Mouse (Mus musculus): ENCODE measurements around the gene Arglu1. TPM values are rescaled to one million over a fixed set of nuclear protein-coding genes. Genes with fewer than 3 reads are reported as not detected.
A peak's percentile ranks its signal among the peaks of the same experiment; 100 is the strongest.

Arglu1 gene
- total RNA-seq (2014; rRNA removed) = 55.6 and 71.9 TPM in 2 replicates
- 158 and 175 TPM in 2 replicates for polyA plus RNA-seq (2015; fragmentation: Nextera tagmentation; extraction: Ambion mirVana)

DNA sequence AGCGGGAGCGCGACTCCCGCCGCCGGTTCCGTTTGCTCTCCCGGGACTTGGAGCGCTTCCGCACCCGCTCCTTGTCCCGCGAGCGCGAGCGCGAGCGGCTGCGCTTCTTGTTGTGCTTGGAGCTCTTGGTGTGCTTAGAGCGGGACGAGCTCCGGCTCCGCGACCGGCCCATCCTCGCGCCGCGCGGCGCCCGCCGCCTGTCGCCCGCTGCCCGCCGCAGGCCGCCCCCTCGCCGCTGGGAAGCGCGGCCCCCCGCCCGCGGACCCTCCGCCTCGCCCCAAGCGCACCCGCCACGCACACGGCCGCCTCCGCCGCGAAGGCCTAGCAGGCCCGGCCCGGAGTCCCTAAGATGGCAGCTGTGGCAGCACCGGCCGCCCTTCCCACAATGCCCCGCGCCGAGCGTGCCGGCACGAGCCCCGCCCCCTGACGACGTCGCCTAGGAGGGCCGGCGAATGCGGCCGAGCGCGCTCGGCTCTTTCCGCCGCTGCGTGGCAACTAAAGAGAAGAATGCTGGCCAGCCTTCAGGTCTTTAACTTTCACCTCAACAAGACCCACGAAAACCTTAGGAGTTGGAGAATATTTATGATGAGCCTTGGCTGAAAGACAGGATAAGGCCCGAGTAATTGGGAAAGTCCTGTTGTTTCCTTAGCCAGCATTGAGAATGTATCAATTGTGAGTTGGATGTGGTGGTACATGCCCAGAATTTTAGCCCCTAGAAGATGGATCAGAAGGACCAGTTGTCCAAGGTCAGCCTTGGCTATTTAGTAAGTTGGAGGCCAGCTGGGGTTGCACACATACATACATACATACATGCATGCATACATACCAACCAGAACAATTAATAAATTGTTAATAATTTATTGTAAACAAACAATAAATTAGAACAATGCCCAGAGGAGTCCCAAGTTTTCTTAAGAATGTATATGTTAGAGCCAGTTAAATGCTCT is at the start of gene Arglu1:
Arglu1 (minus strand) TSS at position 376 of the 947 bp plus-strand sequence.
- H3K27ac ChIP-seq = peak within 1 kb of the TSS; percentile 98
- H3K4me3 ChIP-seq (ENCODE audit: low read length) = peak within 1 kb of the TSS; percentile 94
- ATAC-seq = peak; percentile 98
- H3K4me2 ChIP-seq (ENCODE audit: low read depth, low read length) = peak within 1 kb of the TSS; percentile 92
- 2% methylated on average over 62 of the region's 81 CpGs for WGBS
- H3K36me3 ChIP-seq (ENCODE audit: insufficient read depth, low read length) = no peaks in the 10 kb centered on the region
- H3K27me3 ChIP-seq (ENCODE audit: insufficient read depth, low read length) = no peaks in the 10 kb centered on the region
- no peaks in the 10 kb centered on the region for H3K9me3 ChIP-seq (ENCODE audit: low read length)
- DNase-seq (ENCODE audit: low spot score) = peak; percentile 98
- no peak for TF ChIP-seq CTCF (IDR thresholded peaks at IDR 0.05; ENCODE audit: low read depth)
- H3K9ac ChIP-seq (replicated peaks; ENCODE audit: low read length) = peak within 1 kb of the TSS; percentile 100
- peaks cover 19% of the 10 kb centered on the region for H3K4me1 ChIP-seq (ENCODE audit: insufficient read depth, low read length)

DNA sequence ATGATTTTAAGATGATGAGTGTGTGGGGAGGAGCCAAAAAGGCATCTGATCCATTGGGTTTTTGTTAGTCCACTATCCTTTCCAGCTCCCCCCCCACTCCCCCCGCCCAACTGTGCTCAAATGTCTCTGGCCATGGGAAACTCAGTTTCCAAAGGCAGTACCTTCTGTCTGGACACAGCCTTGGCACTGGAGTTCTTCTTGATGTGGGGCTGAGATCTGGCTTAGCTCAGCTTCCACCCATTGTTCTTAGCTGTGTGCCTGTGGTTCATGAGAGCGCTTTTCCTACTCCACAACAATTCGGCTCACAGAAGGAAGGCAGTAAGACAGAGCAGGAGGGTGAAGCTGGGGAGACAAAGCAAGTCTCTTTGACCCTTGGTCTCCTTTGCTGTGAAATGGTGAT is 47.0 kb upstream of the Arglu1 start:
- no peaks in the 10 kb centered on the region for H3K9me3 ChIP-seq (ENCODE audit: low read length)
- no peak for DNase-seq (ENCODE audit: low spot score)
- H3K27me3 ChIP-seq (ENCODE audit: insufficient read depth, low read length) = no peaks in the 10 kb centered on the region
- H3K4me2 ChIP-seq (ENCODE audit: low read depth, low read length) = no peak overlapping the region
- no peak overlapping the region for H3K4me3 ChIP-seq (ENCODE audit: low read length)
- H3K4me1 ChIP-seq (ENCODE audit: insufficient read depth, low read length) = no peaks in the 10 kb centered on the region
- no peak overlapping the region for H3K9ac ChIP-seq (replicated peaks; ENCODE audit: low read length)
- no peak overlapping the region for H3K27ac ChIP-seq
- no peak for TF ChIP-seq CTCF (IDR thresholded peaks at IDR 0.05; ENCODE audit: low read depth)
- no peaks in the 10 kb centered on the region for H3K36me3 ChIP-seq (ENCODE audit: insufficient read depth, low read length)
- no peak for ATAC-seq
- WGBS = 64% methylated on average over 3 of the region's 3 CpGs

DNA sequence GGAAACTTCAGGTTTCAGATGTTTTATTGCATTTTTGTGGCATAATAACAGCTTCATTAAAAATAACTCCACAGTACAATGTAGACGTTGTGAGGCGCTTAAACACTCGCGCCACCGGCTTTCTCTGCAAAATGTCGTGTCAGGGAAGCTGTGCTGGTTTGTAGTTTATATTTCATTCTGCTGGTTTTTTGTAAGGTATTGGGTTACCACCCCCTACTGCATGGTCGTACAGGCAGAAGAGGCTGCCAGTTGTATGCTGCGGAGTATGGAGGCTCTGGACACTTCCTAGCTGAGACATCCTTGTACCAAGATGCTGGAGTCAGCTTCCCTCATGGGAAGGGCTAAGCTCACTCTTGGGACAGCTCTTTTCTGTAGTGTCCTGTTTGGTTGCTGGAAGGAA is 46.5 kb upstream of the Arglu1 start:
- H3K36me3 ChIP-seq (ENCODE audit: insufficient read depth, low read length) = no peaks in the 10 kb centered on the region
- H3K4me3 ChIP-seq (ENCODE audit: low read length) = no peak overlapping the region
- 82% methylated on average over 8 of the region's 8 CpGs for WGBS
- no peak for ATAC-seq
- no peak overlapping the region for H3K4me2 ChIP-seq (ENCODE audit: low read depth, low read length)
- H3K27me3 ChIP-seq (ENCODE audit: insufficient read depth, low read length) = no peaks in the 10 kb centered on the region
- H3K27ac ChIP-seq = no peak overlapping the region
- TF ChIP-seq CTCF (IDR thresholded peaks at IDR 0.05; ENCODE audit: low read depth) = no peak
- no peaks in the 10 kb centered on the region for H3K9me3 ChIP-seq (ENCODE audit: low read length)
- no peak for DNase-seq (ENCODE audit: low spot score)
- no peaks in the 10 kb centered on the region for H3K4me1 ChIP-seq (ENCODE audit: insufficient read depth, low read length)
- H3K9ac ChIP-seq (replicated peaks; ENCODE audit: low read length) = no peak overlapping the region

DNA sequence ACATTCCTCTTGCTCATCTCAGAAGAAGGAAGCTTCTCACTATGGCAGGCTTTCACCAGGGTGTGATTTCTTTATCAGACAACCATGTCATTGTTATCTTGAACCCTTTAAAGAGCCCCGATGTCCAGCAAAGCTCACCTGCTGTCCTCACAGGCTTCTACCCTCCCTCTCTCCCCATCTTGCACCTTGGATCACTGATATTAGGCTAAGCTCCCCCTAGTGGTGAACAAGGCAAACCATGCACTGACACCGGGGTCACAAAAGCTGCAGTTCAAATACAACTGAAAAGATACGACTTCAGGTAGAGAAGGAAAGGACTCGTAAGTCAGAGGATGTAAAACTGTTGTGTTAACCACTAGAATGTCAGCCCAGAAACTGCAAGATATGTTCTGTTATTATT is 43.5 kb upstream of the Arglu1 start:
- peak; percentile 50 for DNase-seq (ENCODE audit: low spot score)

DNA sequence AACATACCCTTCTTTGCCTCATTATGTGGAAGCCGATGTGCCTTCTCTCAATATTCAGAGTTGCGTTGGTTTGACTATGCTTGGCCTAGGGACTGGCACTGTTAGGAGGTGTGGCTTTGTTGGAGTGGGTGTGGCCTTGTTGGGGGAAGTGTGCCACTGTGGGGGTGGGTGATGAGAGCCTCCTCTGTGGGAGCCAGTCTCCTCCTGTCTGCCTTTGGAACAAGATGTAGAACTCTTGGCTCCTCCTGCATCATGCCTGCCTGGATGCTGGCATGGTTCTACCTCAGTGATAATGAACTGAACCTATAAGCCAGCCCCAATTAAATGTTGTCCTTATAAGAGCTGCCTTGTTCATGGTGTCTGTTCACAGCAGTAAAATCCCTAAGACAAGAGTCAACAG is 38.3 kb upstream of the Arglu1 start:
- no peak for DNase-seq (ENCODE audit: low spot score)

More for the DNA sequence above, 43.5 kb upstream of the Arglu1 start:
- H3K27me3 ChIP-seq (ENCODE audit: insufficient read depth, low read length) = no peaks in the 10 kb centered on the region
- H3K9ac ChIP-seq (replicated peaks; ENCODE audit: low read length) = no peak overlapping the region
- H3K36me3 ChIP-seq (ENCODE audit: insufficient read depth, low read length) = no peaks in the 10 kb centered on the region
- 40% methylated on average over 4 of the region's 4 CpGs for WGBS
- no peak overlapping the region for H3K4me2 ChIP-seq (ENCODE audit: low read depth, low read length)
- no peaks in the 10 kb centered on the region for H3K9me3 ChIP-seq (ENCODE audit: low read length)
- no peak for ATAC-seq
- H3K4me3 ChIP-seq (ENCODE audit: low read length) = no peak overlapping the region
- TF ChIP-seq CTCF (IDR thresholded peaks at IDR 0.05; ENCODE audit: low read depth) = peak; percentile 81
- H3K27ac ChIP-seq = no peak overlapping the region
- no peaks in the 10 kb centered on the region for H3K4me1 ChIP-seq (ENCODE audit: insufficient read depth, low read length)

DNA sequence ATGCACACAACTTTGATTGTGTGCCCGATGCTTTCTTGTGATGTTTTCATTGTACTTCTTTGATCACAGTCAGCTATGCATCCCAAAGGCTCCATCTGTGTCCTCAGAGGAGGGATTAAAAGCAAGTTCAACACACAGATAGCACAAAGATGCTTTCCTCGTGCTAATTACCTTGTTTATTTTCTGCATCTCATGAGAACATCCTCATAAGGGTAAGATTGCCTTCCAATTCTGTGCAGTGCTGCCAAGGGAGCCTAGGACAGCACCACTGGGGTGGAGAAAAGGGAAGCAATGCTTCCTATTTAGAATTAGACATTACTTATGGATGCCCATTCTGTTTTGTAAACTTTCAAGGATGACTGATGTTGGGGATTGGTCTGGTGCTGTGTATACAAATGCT is 36.2 kb upstream of the Arglu1 start:
- Histone ChIP-seq H3K9ac (replicated peaks; ENCODE audit: low read length) (no peak overlapping the region), H3K9me3 (ENCODE audit: low read length) (no peaks in the 10 kb centered on the region), H3K27me3 (ENCODE audit: insufficient read depth, low read length) (no peaks in the 10 kb centered on the region), H3K4me1 (ENCODE audit: insufficient read depth, low read length) (no peaks in the 10 kb centered on the region), H3K4me3 (ENCODE audit: low read length) (no peak overlapping the region), H3K4me2 (ENCODE audit: low read depth, low read length) (no peak overlapping the region), H3K36me3 (ENCODE audit: insufficient read depth, low read length) (no peaks in the 10 kb centered on the region), H3K27ac (no peak overlapping the region)
- DNase-seq (ENCODE audit: low spot score) = no peak
- ATAC-seq = no peak
- TF ChIP-seq CTCF (IDR thresholded peaks at IDR 0.05; ENCODE audit: low read depth) = no peak
- 62% methylated on average over 2 of the region's 2 CpGs for WGBS

More for the DNA sequence above, 38.3 kb upstream of the Arglu1 start:
- no peaks in the 10 kb centered on the region for H3K36me3 ChIP-seq (ENCODE audit: insufficient read depth, low read length)
- H3K9ac ChIP-seq (replicated peaks; ENCODE audit: low read length) = no peak overlapping the region
- H3K4me2 ChIP-seq (ENCODE audit: low read depth, low read length) = no peak overlapping the region
- H3K4me3 ChIP-seq (ENCODE audit: low read length) = no peak overlapping the region
- H3K4me1 ChIP-seq (ENCODE audit: insufficient read depth, low read length) = no peaks in the 10 kb centered on the region
- no peaks in the 10 kb centered on the region for H3K27me3 ChIP-seq (ENCODE audit: insufficient read depth, low read length)
- ATAC-seq = no peak
- no peak overlapping the region for H3K27ac ChIP-seq
- no peaks in the 10 kb centered on the region for H3K9me3 ChIP-seq (ENCODE audit: low read length)
- WGBS = 91% methylated on average over 2 of the region's 2 CpGs
- no peak for TF ChIP-seq CTCF (IDR thresholded peaks at IDR 0.05; ENCODE audit: low read depth)

DNA sequence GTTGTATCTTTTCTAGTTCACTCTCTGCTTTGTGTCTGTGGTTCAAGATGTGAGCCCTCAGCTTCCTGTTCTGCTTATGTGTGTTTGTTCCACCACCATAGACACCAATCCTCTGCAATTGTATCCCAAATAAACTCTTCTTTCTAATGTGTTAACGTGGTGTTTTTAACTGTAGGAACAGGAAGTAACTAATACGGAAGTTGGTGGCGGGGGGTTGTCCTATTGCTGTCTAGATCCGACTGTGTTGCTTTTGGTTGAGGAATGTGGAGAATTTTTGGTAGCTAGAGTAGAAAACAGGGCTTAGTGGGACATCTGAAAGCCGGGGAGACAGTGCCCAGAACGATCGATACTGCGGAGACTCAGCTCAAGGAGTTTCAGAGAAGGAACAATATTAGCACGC is 14.5 kb upstream of the Arglu1 start:
- H3K36me3 ChIP-seq (ENCODE audit: insufficient read depth, low read length) = no peaks in the 10 kb centered on the region
- H3K27me3 ChIP-seq (ENCODE audit: insufficient read depth, low read length) = no peaks in the 10 kb centered on the region
- no peaks in the 10 kb centered on the region for H3K9me3 ChIP-seq (ENCODE audit: low read length)
- 74% methylated on average over 9 of the region's 9 CpGs for WGBS
- DNase-seq (ENCODE audit: low spot score) = no peak
- no peak overlapping the region for H3K27ac ChIP-seq
- no peak for TF ChIP-seq CTCF (IDR thresholded peaks at IDR 0.05; ENCODE audit: low read depth)
- no peak for ATAC-seq
- no peak overlapping the region for H3K9ac ChIP-seq (replicated peaks; ENCODE audit: low read length)
- no peak overlapping the region for H3K4me2 ChIP-seq (ENCODE audit: low read depth, low read length)
- no peak overlapping the region for H3K4me3 ChIP-seq (ENCODE audit: low read length)
- no peaks in the 10 kb centered on the region for H3K4me1 ChIP-seq (ENCODE audit: insufficient read depth, low read length)
